Mouse (Mus musculus): ENCODE measurements at regions not wholly inside any gene's neighbourhood (a gene's known extent, or its start where the extent isn't known, plus 50 kb on each side); places are given as distances from the start of the nearest gene placed in this dataset.

DNA sequence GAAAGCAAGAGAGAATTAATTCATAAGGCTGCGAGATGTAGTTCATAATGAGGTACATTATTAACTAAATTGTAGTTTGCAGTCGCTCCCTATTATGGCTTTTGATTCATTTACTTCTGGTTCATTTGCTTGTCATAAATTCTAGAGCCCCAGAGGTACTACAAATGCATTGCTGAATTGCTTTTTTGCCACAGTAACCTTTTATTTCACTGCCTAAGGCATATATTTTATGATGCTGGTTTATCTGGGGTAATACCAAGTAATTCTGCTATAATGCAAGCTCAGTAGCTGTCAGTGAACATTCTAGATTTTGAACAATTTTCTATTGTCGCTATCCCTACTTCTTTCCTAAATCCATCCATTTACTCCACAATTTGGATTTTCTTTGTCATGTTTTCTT, 753.4 kb downstream of the Utrn start:
- TF ChIP-seq EP300 (IDR thresholded peaks at IDR 0.05; ENCODE audit: low read depth) (no peak), CTCF (IDR thresholded peaks at IDR 0.05; ENCODE audit: low read depth) (no peak)

Data from heart, postnatal 0 days (tissue).